Mouse (Mus musculus): ENCODE data around the gene Defa33.
"Not testable (repeated sequence)": the region's sequence is repeated elsewhere in the genome, so short reads cannot be mapped to it uniquely, and the experiment has no call there.

Gene Defa33

GRCm38 (mm10) chr8:21391511-21391910 is at the start of gene Defa33:
Gene Defa33 (plus strand): TSS chr8:21391811.
- not testable (repeated sequence) for DNase-seq

GRCm38 (mm10) chr8:21378215-21378614 is 13.4 kb upstream of the Defa33 start, which contains the start of gene Defa2:
Gene Defa2 (plus strand): TSS chr8:21378515.
- DNase-seq, result not testable (repeated sequence)

- not testable (repeated sequence) for DNase-seq
These were observed 35.5 kb downstream of the Defa33 start, which contains the start of gene Defa36 for GRCm38 (mm10) chr8:21427111-21427510. Gene Defa36 (plus strand): TSS chr8:21427411.

Measured in thymus, postnatal 4 days (tissue).